Mouse (Mus musculus): ENCODE results near the gene Cmbl.

- TF ChIP-seq CTCF (IDR thresholded peaks at IDR 0.05; ENCODE audit: extremely low read depth, insufficient read depth, insufficient read length, insufficient replicate concordance) (no peak), POLR2A (IDR thresholded peaks at IDR 0.05; ENCODE audit: low read depth, low read length) (no peak)
Measured at GRCm38 (mm10) chr15:31539643-31540512, 25.3 kb upstream of the Cmbl start.
